Mouse (Mus musculus): ENCODE data around the gene Mapkapk2.

- TF ChIP-seq CTCF (IDR thresholded peaks at IDR 0.05; ENCODE audit: low read depth, low read length) (no peak), POLR2A (IDR thresholded peaks at IDR 0.05; ENCODE audit: insufficient read depth, low read length) (no peak)
These were observed 83.7 kb downstream of the Mapkapk2 start for GRCm38 (mm10) chr1:131013926-131014325.

Measured in ES-Bruce4 (cell line).